ENCODE assay signal across 15 mouse cellular contexts in genomic region chr5:119839616-119840368, GRCm38 (mm10). TPM values are rescaled to one million over a fixed set of nuclear protein-coding genes. Genes with fewer than 3 reads are reported as not detected.
DNase-seq lines count a peak whose midpoint lies in the region; TF ChIP-seq lines count a peak whose summit lies in the region.
"Had no signal": no experiment of that assay in that cellular context is flagged by ENCODE, and none has a peak within 500 bp of the region (broad histone marks: within the 10 kb centered on the region; RNA-seq: fewer than 3 reads in every experiment).

No protein-coding gene starts in this region.

- H3K4me1 ChIP-seq in lung, adult 2 months (ENCODE audit: control insufficient read depth, insufficient read depth, low read length) = no peaks in the 10 kb centered on the region; the same call in 1 of the 2 replicates
- H3K4me1 ChIP-seq in embryonic facial prominence, embryonic 10.5 days = peaks cover 14% of the 10 kb centered on the region
- H3K4me1 ChIP-seq in limb, embryonic 10.5 days = peaks cover 52% of the 10 kb centered on the region

- H3K36me3 ChIP-seq in embryonic facial prominence, embryonic 10.5 days (replicated peaks) = no peaks in the 10 kb centered on the region
- peaks cover 61% of the 10 kb centered on the region for H3K36me3 ChIP-seq in limb, embryonic 10.5 days
- H3K36me3 ChIP-seq: kidney, embryonic 15.5 days had no signal

- TF ChIP-seq POLR2A in lung, adult 2 months (IDR thresholded peaks at IDR 0.05; ENCODE audit: borderline replicate concordance, extremely low read depth, low read depth, low read length) = no peak

- peak overlapping the region; percentile 44 for H3K4me3 ChIP-seq in lung, adult 2 months (replicated peaks; ENCODE audit: extremely low read depth, low read depth, low read length)
- no peak overlapping the region for H3K4me3 ChIP-seq in embryonic facial prominence, embryonic 10.5 days
- peak overlapping the region; percentile 64 for H3K4me3 ChIP-seq in limb, embryonic 10.5 days
- H3K4me3 ChIP-seq: kidney, embryonic 15.5 days; left cerebral cortex, adult 2 months had no signal

- WGBS in lung, adult 2 months = 5% methylated on average over 34 of the region's 34 CpGs
- under 1% methylated on average over 34 of the region's 34 CpGs for WGBS in embryonic facial prominence, embryonic 10.5 days
- under 1% methylated on average over 34 of the region's 34 CpGs for WGBS in limb, embryonic 10.5 days

- H3K27me3 ChIP-seq in embryonic facial prominence, embryonic 10.5 days (replicated peaks; ENCODE audit: low read depth, poor library complexity, severe bottlenecking) = peaks cover 100% of the 10 kb centered on the region
- H3K27me3 ChIP-seq in limb, embryonic 10.5 days (ENCODE audit: low read depth, poor library complexity, severe bottlenecking) = peaks cover 96% of the 10 kb centered on the region

- no peak for DNase-seq in lung, adult 2 months
- DNase-seq in lung, postnatal 25 days (ENCODE audit: low spot score) = no peak
- DNase-seq in R1 (ENCODE audit: low read depth, low spot score) = peak; percentile 25
- DNase-seq in embryonic facial prominence, embryonic 10.5 days (ENCODE audit: low spot score) = peak; percentile 55
- DNase-seq in limb, embryonic 10.5 days (ENCODE audit: low spot score) = peak; percentile 70
- DNase-seq in adrenal gland, postnatal 14 days = no peak
- no peak for DNase-seq in spleen, adult 18-20 months
- no peak for DNase-seq in left cerebral cortex, postnatal 25 days (ENCODE audit: low spot score in 2 of 2)
- DNase-seq: cerebellum, adult 8-10 months; thymus, postnatal 14 days had no signal

- no peak overlapping the region for H3K27ac ChIP-seq in embryonic facial prominence, embryonic 10.5 days (replicated peaks)
- peak overlapping the region; percentile 99 for H3K27ac ChIP-seq in limb, embryonic 10.5 days
- H3K27ac ChIP-seq: kidney, embryonic 15.5 days; left cerebral cortex, adult 2 months had no signal

- TF ChIP-seq CTCF in lung, adult 2 months (IDR thresholded peaks at IDR 0.05; ENCODE audit: insufficient read depth, low read length) = no peak

- no peaks in the 10 kb centered on the region for H3K9me3 ChIP-seq in embryonic facial prominence, embryonic 10.5 days
- H3K9me3 ChIP-seq in limb, embryonic 10.5 days (replicated peaks) = no peaks in the 10 kb centered on the region
- H3K9me3 ChIP-seq: kidney, embryonic 15.5 days had no signal

- intact Hi-C loops in left cerebral cortex, postnatal 25 days (cut with DNase I) = loop anchor here (2.0 kb wide), 2 partner anchors 167 to 595 kb away; no protein-coding TSS in a partner anchor

RNA-seq across cellular contexts. Expression of gene Tbx5, which starts 7.3 kb away (rescaled TPM):
- 26.9 and 28.2 TPM in 2 replicates for polyA plus RNA-seq in lung, adult 2 months (2012; rRNA removed)
- polyA plus RNA-seq in embryonic facial prominence, embryonic 10.5 days (2016; fragmentation: Nextera tagmentation; extraction: Ambion mirVana) = 0.45 and 0.98 TPM in 2 replicates
- polyA plus RNA-seq in limb, embryonic 10.5 days (2016; fragmentation: Nextera tagmentation; extraction: Ambion mirVana) = 35.6 and 39.1 TPM in 2 replicates
- total RNA-seq in adrenal gland, postnatal 14 days (2021) = 2.8 and 3.5 TPM in 2 replicates
- total RNA-seq in left cerebral cortex, postnatal 25 days (2021) = not detected
- total RNA-seq: left cerebral cortex, adult 2 months; megakaryocyte, adult 5-6 weeks had no signal
- polyA plus RNA-seq: forebrain, postnatal 0 days; small intestine, adult 2 months had no signal

Comparison
In these comparisons a context has a peak if more than half of its experiments do, and no peak if none do; other contexts are left out.
1. DNase-seq: peak in R1 (single experiment), embryonic facial prominence, embryonic 10.5 days (single experiment) and limb, embryonic 10.5 days (single experiment); none in lung, adult 2 months (single experiment), lung, postnatal 25 days (single experiment), adrenal gland, postnatal 14 days (single experiment), spleen, adult 18-20 months (0 of 2) and left cerebral cortex, postnatal 25 days (0 of 2).
2. RNA of gene Tbx5, which starts 7.3 kb away (polyA plus RNA-seq): 35.6 to 39.1 TPM in limb, embryonic 10.5 days and 26.9 to 28.2 TPM in lung, adult 2 months; 0.45 to 0.98 TPM in embryonic facial prominence, embryonic 10.5 days; every median in the first group is over 10 times any median in the second.